Mouse (Mus musculus) large intestine, adult 2 months (tissue): ENCODE data around the gene Atp1a4. TPM values are rescaled to one million over a fixed set of nuclear protein-coding genes. Genes with fewer than 3 reads are reported as not detected.
A peak's percentile ranks its signal among the peaks of the same experiment; 100 is the strongest.

Experiments used
- DNase-seq: peaks from one replicate; pipeline ENCODE4 v3.0.0-alpha.2; 2012; ENCODE audit warnings: low read depth, low spot score
- WGBS: fragments of 180-500 bp; shearing (Covaris S2); methylation state at CpG from one replicate; pipeline ENCODE4 v1.1.7; 2018; 5-methylcytosine and 5-hydroxymethylcytosine counted together
- polyA plus RNA-seq: library from polyadenylated mRNA; depleted of rRNA; stranded (reverse); fragments of >200 nt; gene quantifications from 2 replicates; pipeline ENCODE4 v1.2.3, GENCODE M21; 2012; rRNA removed

Gene Atp1a4
- polyA plus RNA-seq = 0.05 and 0.10 TPM in 2 replicates

- 89% methylated on average over 6 of the region's 6 CpGs for WGBS
- no peak for DNase-seq
These were observed at the start of gene Atp1a4 for GRCm38 (mm10) chr1:172258314-172258713. Atp1a4 (minus strand) TSS chr1:172258414.

DNA sequence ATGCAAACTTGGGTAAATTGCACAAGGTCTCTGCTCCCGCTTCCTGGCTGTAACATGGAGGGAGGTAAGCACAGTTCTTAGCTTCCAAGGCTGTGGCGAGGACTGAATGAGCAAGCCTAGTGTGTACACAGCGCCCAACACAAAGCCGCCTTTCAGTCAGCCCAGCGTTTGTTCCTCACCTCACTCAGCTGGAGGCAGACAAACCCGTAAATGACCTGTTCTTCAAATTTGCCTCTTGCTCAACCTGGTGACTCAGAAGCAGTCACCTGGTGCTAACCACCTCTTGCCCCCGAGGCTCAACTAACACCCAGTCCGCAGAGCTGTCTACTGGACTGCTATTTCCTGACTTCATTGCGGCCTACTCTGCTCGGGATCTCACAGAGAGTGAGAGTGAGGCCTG, 49.7 kb upstream of the Atp1a4 start:
- peak; percentile 28 for DNase-seq
- 37% methylated on average over 10 of the region's 10 CpGs for WGBS

GRCm38 (mm10) chr1:172306885-172307284, 48.7 kb upstream of the Atp1a4 start:
- DNase-seq = no peak
- WGBS = 72% methylated on average over 6 of the region's 6 CpGs

- no peak for DNase-seq
- 85% methylated on average over 4 of the region's 4 CpGs for WGBS
These were observed 48.0 kb upstream of the Atp1a4 start for GRCm38 (mm10) chr1:172306196-172306595.

GRCm38 (mm10) chr1:172305635-172306034, 47.4 kb upstream of the Atp1a4 start:
- DNase-seq = no peak
- 84% methylated on average over 3 of the region's 3 CpGs for WGBS

GRCm38 (mm10) chr1:172305153-172305552, 46.9 kb upstream of the Atp1a4 start:
- 93% methylated on average over 2 of the region's 2 CpGs for WGBS
- DNase-seq = no peak

- DNase-seq = no peak
- WGBS = 74% methylated on average over 6 of the region's 6 CpGs
These were observed 46.2 kb upstream of the Atp1a4 start for GRCm38 (mm10) chr1:172304443-172304842.

DNA sequence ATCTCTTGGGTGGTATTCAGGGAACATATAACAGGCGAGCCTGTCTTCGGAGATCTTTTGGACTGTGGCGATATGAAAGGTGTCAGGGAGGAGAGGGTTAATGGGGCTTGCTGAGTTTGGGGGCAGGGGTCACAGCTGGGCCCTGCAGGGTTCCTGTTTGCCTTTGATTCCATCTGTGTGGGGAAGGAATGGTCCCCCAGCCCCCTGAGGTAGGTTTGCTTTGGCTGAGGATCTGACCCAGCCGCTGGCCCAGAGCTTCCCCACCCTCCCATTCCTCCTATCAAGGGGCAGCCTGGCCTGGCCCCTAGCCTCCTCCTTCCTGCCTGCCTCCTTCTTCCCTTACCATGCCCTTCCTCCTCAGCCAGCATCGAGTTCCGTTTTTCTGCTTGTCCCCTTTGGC, 44.6 kb upstream of the Atp1a4 start:
- DNase-seq = no peak

GRCm38 (mm10) chr1:172302311-172302710, 44.1 kb upstream of the Atp1a4 start:
- 42% methylated on average over 3 of the region's 3 CpGs for WGBS
- DNase-seq = no peak

More for the DNA sequence above, 44.6 kb upstream of the Atp1a4 start:
- WGBS = 67% methylated on average over 6 of the region's 6 CpGs

GRCm38 (mm10) chr1:172301180-172301579, 43.0 kb upstream of the Atp1a4 start:
- WGBS = 75% methylated on average over 12 of the region's 12 CpGs

GRCm38 (mm10) chr1:172300247-172300646, 42.0 kb upstream of the Atp1a4 start:
- no peak for DNase-seq
- WGBS = 65% methylated on average over 5 of the region's 5 CpGs

More at GRCm38 (mm10) chr1:172301180-172301579, 43.0 kb upstream of the Atp1a4 start:
- DNase-seq = no peak

DNA sequence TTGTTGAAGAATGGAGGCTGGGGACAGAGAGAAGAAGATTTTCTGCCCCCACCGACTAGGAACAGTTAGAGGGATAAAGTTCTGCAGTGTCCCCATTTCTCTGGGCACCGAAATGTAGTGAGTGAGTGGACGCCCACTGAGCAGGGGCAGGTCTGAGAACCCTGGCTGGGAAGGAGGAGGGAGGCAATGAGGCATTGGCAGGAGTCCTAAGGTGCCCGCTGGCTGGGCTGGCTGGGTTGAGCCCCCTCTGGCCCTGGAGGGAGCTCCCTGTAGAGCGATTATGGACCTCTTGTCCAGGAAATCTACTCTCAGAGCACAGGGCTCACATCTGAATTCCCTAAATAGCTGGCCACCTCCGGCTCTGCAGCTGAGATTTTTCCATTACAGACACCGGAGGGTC, 41.3 kb upstream of the Atp1a4 start:
- WGBS = 76% methylated on average over 7 of the region's 7 CpGs

GRCm38 (mm10) chr1:172297611-172298537, 39.7 kb upstream of the Atp1a4 start, which contains the start of gene Atp1a2:
Atp1a2 (minus strand) TSS chr1:172298064.
- no peak for DNase-seq
- 14% methylated on average over 16 of the region's 16 CpGs for WGBS

More for the DNA sequence above, 41.3 kb upstream of the Atp1a4 start:
- DNase-seq = no peak

DNA sequence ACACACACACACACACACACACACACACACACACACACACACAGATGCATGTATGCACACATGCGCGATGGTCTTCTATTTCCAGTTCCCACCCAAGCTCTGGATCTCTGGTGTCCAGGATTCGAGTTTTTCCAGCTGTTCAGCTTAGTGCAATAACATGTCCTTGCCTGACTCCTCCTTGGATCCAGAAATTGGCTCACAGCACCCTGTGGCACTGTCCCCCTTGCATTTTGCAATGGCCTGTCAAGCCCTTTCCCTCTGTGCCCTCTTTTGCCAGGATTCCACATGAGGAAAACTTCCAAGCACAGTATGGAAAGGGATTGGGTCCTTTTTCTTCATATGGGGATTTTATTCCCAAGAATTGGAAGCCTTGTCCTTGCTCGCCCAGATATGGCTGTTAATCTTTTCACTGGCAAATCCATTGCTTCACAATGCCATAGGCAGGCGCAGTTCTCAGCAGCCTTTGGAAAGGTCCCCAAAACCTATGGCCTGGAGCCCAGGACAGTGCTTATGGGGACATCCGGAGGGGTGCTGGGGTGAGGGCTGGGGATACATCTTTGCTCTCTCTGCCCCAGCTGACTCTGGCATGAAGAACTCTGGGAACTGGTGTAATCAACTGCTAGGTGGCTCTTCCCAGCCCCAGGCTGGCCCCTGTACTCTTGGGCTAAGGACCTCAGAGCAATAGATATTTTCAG, 38.7 kb upstream of the Atp1a4 start:
- 65% methylated on average over 6 of the region's 6 CpGs for WGBS
- no peak for DNase-seq

- WGBS = 67% methylated on average over 4 of the region's 4 CpGs
- DNase-seq = no peak
These were observed 37.6 kb upstream of the Atp1a4 start for GRCm38 (mm10) chr1:172295751-172296197.

DNA sequence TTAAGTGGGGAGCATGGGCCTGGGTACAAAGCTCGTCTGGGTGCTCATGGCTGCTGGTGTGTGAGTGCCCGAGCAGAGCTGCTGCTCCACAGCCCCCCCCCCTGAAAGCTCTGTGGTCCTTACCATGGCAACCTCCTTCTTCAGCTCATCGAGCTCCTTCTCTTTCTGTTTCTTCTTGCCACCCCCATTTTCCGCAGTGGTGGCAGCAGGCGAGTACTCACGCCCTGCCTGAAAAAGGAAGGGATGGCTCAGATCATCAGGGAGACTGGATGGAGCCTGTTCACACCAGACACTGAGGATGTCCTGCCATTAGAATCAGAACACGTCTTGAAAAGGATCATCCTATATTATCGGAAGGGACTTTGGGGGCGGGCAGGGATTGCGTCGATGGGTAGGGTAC, 35.2 kb upstream of the Atp1a4 start:
- 93% methylated on average over 11 of the region's 11 CpGs for WGBS
- no peak for DNase-seq

GRCm38 (mm10) chr1:172292880-172293279, 34.7 kb upstream of the Atp1a4 start:
- DNase-seq = no peak
- WGBS = 51% methylated on average over 2 of the region's 2 CpGs

DNA sequence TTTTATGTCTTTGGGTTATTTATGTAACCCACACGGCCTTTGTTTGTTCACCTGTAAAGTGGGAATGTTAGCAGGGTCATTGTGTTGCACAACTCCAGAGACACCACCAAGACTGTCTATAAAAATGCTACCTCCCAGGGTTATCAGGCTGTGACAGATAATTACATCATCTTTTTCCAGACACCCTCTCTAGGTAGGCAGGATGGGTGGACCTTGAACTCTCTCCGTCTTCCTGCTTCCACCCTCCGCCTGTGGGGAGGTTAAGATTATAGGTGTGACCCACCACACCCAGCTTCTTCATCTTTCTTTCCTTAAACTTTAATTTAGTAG, 31.4 kb upstream of the Atp1a4 start:
- DNase-seq = peak; percentile 32
- 21% methylated on average over 3 of the region's 3 CpGs for WGBS

GRCm38 (mm10) chr1:172288900-172289616, 30.8 kb upstream of the Atp1a4 start:
- WGBS = 84% methylated on average over 11 of the region's 11 CpGs

GRCm38 (mm10) chr1:172286740-172287139, 28.5 kb upstream of the Atp1a4 start:
- 80% methylated on average over 5 of the region's 5 CpGs for WGBS

More at GRCm38 (mm10) chr1:172288900-172289616, 30.8 kb upstream of the Atp1a4 start:
- DNase-seq = no peak

More at GRCm38 (mm10) chr1:172286740-172287139, 28.5 kb upstream of the Atp1a4 start:
- DNase-seq = no peak
